Mouse (Mus musculus) forebrain, embryonic 12.5 days (tissue): ENCODE measurements around the gene Tns1. TPM values are rescaled to one million over a fixed set of nuclear protein-coding genes. Genes with fewer than 3 reads are reported as not detected.

ENCODE experiments used
- ATAC-seq: fragments of 200-750 bp; cut with Nextera tagmentation; 2 replicates; pipeline ENCODE4 v1.8.0; 2017; ENCODE audit warnings: moderate TSS enrichment; ENCODE audit not compliant: low FRiP score
- H3K27ac ChIP-seq: fragments of 300-500 bp; sonication (generic); 2 replicates; pipeline ENCODE4 v1.5.1; 2016; ENCODE audit warnings: mild to moderate bottlenecking
- H3K27me3 ChIP-seq: fragments of 300-500 bp; sonication (generic); 2 replicates; pipeline ENCODE4 v1.6.1; 2016; ENCODE audit warnings: mild to moderate bottlenecking
- H3K36me3 ChIP-seq: fragments of 300-500 bp; sonication (generic); replicated peaks from 2 replicates; pipeline ENCODE4 v1.6.1; 2016; ENCODE audit warnings: mild to moderate bottlenecking
- H3K4me1 ChIP-seq: fragments of 300-500 bp; sonication (generic); 2 replicates; pipeline ENCODE4 v1.6.1; 2016
- H3K4me2 ChIP-seq: fragments of 300-500 bp; sonication (generic); 2 replicates; pipeline ENCODE4 v1.6.1; 2016; ENCODE audit warnings: mild to moderate bottlenecking, moderate library complexity
- H3K4me3 ChIP-seq: fragments of 300-500 bp; sonication (generic); replicated peaks from 2 replicates; pipeline ENCODE4 v1.5.1; 2016; ENCODE audit warnings: mild to moderate bottlenecking
- H3K9ac ChIP-seq: fragments of 300-500 bp; sonication (generic); 2 replicates; pipeline ENCODE4 v1.6.1; 2016; ENCODE audit warnings: mild to moderate bottlenecking
- H3K9me3 ChIP-seq: fragments of 300-500 bp; sonication (generic); 2 replicates; pipeline ENCODE4 v1.6.1; 2016
- WGBS: fragments of 180-500 bp; shearing (Covaris S2); methylation state at CpG from one replicate; pipeline ENCODE4 v1.1.7; 2016; 5-methylcytosine and 5-hydroxymethylcytosine counted together
- polyA plus RNA-seq: library from polyadenylated mRNA; unstranded; fragments of >200 nt; fragmentation: Nextera tagmentation; extraction: Ambion mirVana; gene quantifications from 2 replicates; pipeline ENCODE4 v1.2.1, GENCODE M21; 2016

Tns1 gene
- polyA plus RNA-seq, 1 experiment from 2014 or later = 13.0 TPM

DNA sequence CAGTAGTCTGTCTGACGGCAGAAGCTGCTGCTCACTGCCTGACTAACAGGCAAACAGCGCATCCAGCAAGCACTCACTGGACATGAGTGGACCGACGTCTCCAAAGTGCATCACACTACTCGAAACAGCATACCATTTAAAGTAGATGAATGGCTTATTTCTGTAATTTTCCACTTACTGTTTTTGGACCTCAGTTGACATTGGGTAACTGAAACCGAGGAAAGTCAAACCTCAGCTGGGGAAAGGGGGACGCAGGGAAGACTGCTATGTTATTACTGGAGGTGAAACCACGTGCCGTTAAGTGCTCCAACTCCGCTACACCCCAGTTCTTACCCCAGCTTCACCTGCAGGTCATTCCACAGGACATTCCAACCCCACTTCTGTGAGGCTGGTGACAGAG lies 111.5 kb downstream of the Tns1 start:
- no peaks in the 10 kb centered on the region for H3K27me3 ChIP-seq
- 89% methylated on average over 10 of the region's 10 CpGs for WGBS
- H3K4me3 ChIP-seq = no peak overlapping the region
- H3K9me3 ChIP-seq = no peaks in the 10 kb centered on the region
- H3K9ac ChIP-seq = no peak overlapping the region
- H3K4me2 ChIP-seq = no peak overlapping the region
- no peak for ATAC-seq
- 0 out of 2 replicates have a peak, but pooled peaks cover 4% of the 10 kb centered on the region for H3K4me1 ChIP-seq
- H3K27ac ChIP-seq = no peak overlapping the region
- no peaks in the 10 kb centered on the region for H3K36me3 ChIP-seq

DNA sequence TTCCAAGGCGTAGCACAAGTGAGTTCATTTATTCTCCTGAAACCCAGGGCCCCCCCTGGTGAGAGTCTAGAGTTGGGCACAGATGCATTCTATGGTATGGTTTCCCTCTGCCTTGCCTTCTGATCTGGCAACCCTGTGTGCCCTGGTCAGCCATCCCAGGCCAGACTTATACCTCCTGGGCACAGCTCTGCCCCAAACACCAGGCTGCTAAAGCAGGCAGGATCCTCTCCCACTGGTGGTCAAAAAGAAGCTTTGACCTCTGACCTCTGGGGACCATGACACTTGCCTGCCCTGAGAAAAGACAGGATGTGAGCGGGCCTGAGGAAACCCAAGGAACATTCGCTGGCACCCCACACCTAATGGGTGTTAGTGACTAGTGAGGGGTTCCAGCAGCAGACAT lies 114.8 kb downstream of the Tns1 start:
- H3K4me1 ChIP-seq = 0 out of 2 replicates have a peak, but pooled peaks cover 4% of the 10 kb centered on the region
- no peak overlapping the region for H3K27ac ChIP-seq
- no peak overlapping the region for H3K4me3 ChIP-seq
- 87% methylated on average over 3 of the region's 3 CpGs for WGBS
- ATAC-seq = no peak
- H3K36me3 ChIP-seq = no peaks in the 10 kb centered on the region
- no peak overlapping the region for H3K9ac ChIP-seq
- H3K9me3 ChIP-seq = no peaks in the 10 kb centered on the region
- H3K4me2 ChIP-seq = no peak overlapping the region
- H3K27me3 ChIP-seq = no peaks in the 10 kb centered on the region

DNA sequence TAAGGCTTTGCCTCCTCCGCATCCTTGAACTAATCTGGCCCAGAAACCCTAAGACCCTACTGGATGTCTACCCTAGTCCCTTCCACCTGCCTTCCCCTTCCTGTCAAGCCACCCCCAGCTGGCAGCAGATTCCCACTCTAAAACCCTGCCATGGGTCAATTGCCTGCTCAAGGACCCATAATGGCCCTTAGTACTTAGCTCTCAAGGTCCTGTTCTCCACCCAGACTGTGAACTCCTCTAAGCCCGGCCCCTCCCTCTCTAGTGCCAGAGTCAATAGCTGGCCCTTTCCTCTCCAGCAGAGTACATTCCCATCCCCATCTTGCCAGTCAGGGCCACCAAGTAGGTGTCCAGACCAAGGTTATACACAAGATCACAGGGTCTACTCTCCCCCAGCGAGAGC lies 115.3 kb downstream of the Tns1 start:
- 90% methylated on average over 3 of the region's 3 CpGs for WGBS
- Histone ChIP-seq H3K36me3 (no peaks in the 10 kb centered on the region), H3K9ac (no peak overlapping the region), H3K4me3 (no peak overlapping the region), H3K4me2 (no peak overlapping the region), H3K27ac (no peak overlapping the region), H3K9me3 (no peaks in the 10 kb centered on the region), H3K4me1 (0 out of 2 replicates have a peak, but pooled peaks cover 4% of the 10 kb centered on the region), H3K27me3 (no peaks in the 10 kb centered on the region)
- ATAC-seq = no peak

DNA sequence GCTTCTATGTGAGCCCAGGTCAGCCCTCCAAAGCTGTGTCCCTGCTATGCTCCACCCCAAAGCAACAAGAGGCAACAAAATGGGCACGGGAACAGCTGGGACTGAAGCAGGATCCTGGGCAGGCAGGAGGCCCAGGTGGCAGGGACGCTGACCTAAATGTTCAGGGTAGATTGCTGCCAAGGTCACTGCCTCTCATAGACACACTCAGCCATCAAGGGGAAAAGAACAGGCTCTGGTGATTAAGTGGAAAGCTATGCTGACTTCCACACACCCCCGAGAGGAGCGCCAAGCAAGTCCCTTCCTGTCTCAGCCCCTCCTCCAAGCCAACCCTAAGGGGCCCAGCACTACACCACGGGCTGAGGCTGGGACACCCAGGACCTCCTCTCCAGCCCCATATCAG lies 115.8 kb downstream of the Tns1 start:
- ATAC-seq = no peak
- no peak overlapping the region for H3K4me2 ChIP-seq
- no peaks in the 10 kb centered on the region for H3K9me3 ChIP-seq
- H3K27me3 ChIP-seq = no peaks in the 10 kb centered on the region
- no peak overlapping the region for H3K4me3 ChIP-seq
- 0 out of 2 replicates have a peak, but pooled peaks cover 4% of the 10 kb centered on the region for H3K4me1 ChIP-seq
- 0 out of 2 replicates have a peak overlapping the region, but pooled peaks have one; percentile 2 for H3K27ac ChIP-seq
- H3K9ac ChIP-seq = no peak overlapping the region
- no peaks in the 10 kb centered on the region for H3K36me3 ChIP-seq
- WGBS = 81% methylated on average over 5 of the region's 5 CpGs

DNA sequence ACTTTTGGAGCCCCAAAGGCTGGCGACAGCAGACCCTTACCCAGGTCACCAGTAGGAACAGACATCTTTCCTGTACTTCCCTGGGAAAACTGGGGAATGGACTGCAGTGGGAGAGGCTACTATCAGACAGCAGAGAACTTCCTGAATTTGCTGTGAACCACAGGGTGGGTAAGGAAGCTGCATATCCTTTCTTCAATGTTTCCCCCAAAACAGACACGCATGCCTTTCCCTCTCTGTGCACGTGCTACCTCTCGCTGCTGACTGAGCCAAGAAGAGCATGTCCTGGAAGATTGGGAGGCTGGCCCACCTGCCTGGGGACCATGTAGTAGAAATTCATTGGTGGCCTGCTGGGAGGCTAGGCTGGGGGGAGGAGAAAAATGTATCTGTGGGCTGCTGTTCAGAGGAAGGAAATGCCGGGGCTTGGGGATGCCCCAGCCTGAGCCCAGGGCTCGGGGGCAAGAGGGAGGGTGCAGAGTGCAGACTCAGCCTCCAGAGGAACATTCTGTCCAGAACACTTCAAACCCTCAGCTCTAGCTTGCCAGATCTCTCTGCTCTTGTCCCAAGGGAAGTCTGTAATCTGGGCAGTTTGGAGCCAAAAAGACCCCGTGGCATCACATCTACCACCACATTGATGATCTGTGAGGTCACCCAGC lies 116.7 kb downstream of the Tns1 start:
- Histone ChIP-seq H3K4me2 (no peak overlapping the region), H3K27me3 (no peaks in the 10 kb centered on the region), H3K9ac (no peak overlapping the region), H3K4me3 (no peak overlapping the region), H3K9me3 (no peaks in the 10 kb centered on the region), H3K27ac (no peak overlapping the region), H3K4me1 (0 out of 2 replicates have a peak, but pooled peaks cover 4% of the 10 kb centered on the region), H3K36me3 (no peaks in the 10 kb centered on the region)
- no peak for ATAC-seq
- 76% methylated on average over 7 of the region's 7 CpGs for WGBS

DNA sequence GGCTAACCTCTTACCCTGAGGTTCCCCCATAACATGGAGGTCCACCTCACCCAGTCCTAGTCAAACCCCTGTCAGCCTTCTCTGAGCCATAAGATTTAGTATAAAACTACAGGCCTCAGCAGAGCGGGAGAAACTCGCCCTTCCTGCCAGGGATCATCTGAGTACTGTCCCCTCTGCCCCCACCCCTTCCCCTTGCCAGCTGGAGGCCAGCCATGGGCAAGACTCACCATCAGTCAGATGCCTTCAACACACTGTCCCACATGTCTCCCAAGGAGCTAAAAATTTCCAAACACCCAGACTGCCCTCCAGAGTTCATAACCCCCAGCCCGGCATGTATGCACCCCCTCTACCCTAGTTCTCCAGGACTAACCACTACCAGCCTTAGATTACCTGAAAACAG lies 119.2 kb downstream of the Tns1 start:
- 91% methylated on average over 3 of the region's 3 CpGs for WGBS
- ATAC-seq = no peak
- H3K27ac ChIP-seq = no peak overlapping the region

DNA sequence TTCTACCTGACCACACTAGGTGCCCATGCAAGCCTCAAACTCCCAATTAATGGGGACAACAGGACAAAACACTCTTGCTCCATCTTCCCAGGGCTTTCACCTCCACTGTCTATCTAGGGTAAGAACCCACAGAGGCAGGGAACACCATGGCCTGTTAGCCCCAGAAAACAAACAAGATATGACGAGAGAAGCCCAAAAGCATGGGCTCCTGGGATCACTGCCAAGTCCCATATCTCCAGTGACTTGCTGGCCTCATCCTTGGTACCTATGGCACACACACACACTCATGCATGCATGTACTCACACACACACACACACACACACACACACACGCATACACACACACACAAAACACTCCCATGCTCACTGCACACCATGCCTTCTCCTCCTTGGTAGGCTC lies 120.5 kb downstream of the Tns1 start:
- peaks cover 11% of the 10 kb centered on the region for H3K4me1 ChIP-seq
- H3K27ac ChIP-seq = no peak overlapping the region
- no peak overlapping the region for H3K4me3 ChIP-seq
- no peak overlapping the region for H3K4me2 ChIP-seq
- no peak for ATAC-seq
- WGBS = 85% methylated on average over 2 of the region's 2 CpGs
- no peak overlapping the region for H3K9ac ChIP-seq
- H3K27me3 ChIP-seq = no peaks in the 10 kb centered on the region
- H3K36me3 ChIP-seq = no peaks in the 10 kb centered on the region
- no peaks in the 10 kb centered on the region for H3K9me3 ChIP-seq

More for the DNA sequence above, 119.2 kb downstream of the Tns1 start:
- H3K4me1 ChIP-seq = peaks cover 10% of the 10 kb centered on the region
- no peaks in the 10 kb centered on the region for H3K36me3 ChIP-seq
- H3K4me3 ChIP-seq = no peak overlapping the region
- no peaks in the 10 kb centered on the region for H3K9me3 ChIP-seq
- no peaks in the 10 kb centered on the region for H3K27me3 ChIP-seq
- H3K4me2 ChIP-seq = no peak overlapping the region
- no peak overlapping the region for H3K9ac ChIP-seq

DNA sequence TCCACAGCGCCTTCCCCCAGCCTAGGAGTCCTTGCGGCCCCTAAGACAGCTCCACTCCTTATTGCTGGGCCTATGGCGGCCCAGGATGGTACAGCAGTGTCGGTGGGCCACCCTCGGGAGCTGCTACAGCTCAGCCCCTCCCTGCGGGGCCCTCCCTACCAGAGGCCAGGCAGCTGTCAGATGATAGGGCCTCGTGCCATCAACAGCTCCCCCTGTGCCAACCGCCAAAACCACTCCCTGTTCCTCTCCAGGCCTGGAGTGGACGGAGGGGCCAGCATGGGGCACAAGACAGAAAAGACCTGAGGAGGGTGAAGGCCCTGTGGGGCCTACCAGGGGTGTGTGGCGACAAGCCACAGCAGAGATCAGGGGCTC lies 122.8 kb downstream of the Tns1 start:
- H3K4me1 ChIP-seq = peaks cover 9% of the 10 kb centered on the region
- no peaks in the 10 kb centered on the region for H3K27me3 ChIP-seq
- no peak overlapping the region for H3K9ac ChIP-seq
- no peaks in the 10 kb centered on the region for H3K9me3 ChIP-seq
- H3K4me3 ChIP-seq = no peak overlapping the region
- no peak for ATAC-seq
- WGBS = 76% methylated on average over 10 of the region's 10 CpGs
- H3K36me3 ChIP-seq = no peaks in the 10 kb centered on the region
- no peak overlapping the region for H3K27ac ChIP-seq
- no peak overlapping the region for H3K4me2 ChIP-seq

DNA sequence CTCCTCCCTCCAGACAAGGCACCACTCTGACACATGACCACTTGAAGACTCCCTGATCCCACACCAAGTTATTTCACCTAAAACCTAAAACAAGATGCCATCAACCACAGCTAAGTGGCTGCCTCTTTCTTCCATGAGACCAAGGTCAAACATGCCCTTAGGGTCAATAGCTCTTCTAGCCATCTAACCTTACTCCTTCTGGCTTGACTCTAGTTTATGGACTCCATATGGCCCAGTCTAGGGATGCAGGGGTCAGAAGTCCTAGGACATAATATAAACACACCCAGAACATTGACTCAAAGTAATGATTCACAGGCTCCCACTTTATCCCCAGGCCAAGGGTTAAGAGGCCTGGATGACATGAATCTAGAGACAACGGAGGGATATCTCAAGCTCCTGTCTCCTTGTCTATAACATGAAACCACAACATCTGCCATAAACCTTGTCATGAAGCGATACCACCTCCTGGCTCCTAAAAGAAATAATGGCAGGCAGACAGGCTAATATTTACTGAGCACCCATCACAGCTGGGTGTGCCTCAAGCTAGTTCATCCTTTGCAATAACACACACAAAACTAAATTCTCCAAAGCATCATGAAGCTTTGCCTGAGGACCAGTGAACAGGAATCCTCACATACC lies 123.3 kb downstream of the Tns1 start:
- Histone ChIP-seq H3K4me2 (no peak overlapping the region), H3K27ac (no peak overlapping the region), H3K36me3 (no peaks in the 10 kb centered on the region), H3K9ac (peak overlapping the region; percentile 12; the same call in 1 of the 2 replicates), H3K4me3 (no peak overlapping the region), H3K4me1 (peaks cover 9% of the 10 kb centered on the region), H3K9me3 (no peaks in the 10 kb centered on the region), H3K27me3 (no peaks in the 10 kb centered on the region)
- WGBS = 87% methylated on average over 2 of the region's 2 CpGs
- ATAC-seq = no peak

DNA sequence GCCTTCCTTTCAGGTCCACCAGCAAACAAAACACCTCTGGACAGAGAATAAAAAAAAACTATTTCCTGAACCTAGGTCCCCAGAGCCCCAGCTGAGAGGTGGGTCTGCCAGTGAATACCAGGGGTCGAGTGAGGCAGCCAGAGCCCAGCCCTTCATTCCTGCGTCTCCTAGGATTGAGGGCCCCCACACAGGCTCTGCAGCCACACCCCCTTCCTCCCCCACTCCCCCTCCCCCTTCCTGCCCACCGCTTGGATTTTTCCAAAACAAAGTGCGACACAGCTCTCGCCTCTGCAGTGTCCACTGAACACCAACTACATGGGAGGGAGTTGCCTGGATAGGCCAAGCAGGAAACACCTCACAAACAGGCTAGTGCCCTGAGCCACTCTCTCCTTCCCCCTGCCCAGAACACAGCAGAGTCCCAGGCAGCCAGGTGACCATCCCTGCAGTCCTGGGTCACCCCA lies 124.0 kb downstream of the Tns1 start:
- H3K4me2 ChIP-seq = no peak overlapping the region
- H3K27ac ChIP-seq = peak overlapping the region; percentile 50; the same call in 1 of the 2 replicates
- ATAC-seq = no peak
- peak overlapping the region; percentile 12; the same call in 1 of the 2 replicates for H3K9ac ChIP-seq
- H3K4me1 ChIP-seq = peaks cover 9% of the 10 kb centered on the region
- no peaks in the 10 kb centered on the region for H3K36me3 ChIP-seq
- H3K4me3 ChIP-seq = no peak overlapping the region
- WGBS = 6% methylated on average over 5 of the region's 5 CpGs
- H3K9me3 ChIP-seq = no peaks in the 10 kb centered on the region
- H3K27me3 ChIP-seq = no peaks in the 10 kb centered on the region

DNA sequence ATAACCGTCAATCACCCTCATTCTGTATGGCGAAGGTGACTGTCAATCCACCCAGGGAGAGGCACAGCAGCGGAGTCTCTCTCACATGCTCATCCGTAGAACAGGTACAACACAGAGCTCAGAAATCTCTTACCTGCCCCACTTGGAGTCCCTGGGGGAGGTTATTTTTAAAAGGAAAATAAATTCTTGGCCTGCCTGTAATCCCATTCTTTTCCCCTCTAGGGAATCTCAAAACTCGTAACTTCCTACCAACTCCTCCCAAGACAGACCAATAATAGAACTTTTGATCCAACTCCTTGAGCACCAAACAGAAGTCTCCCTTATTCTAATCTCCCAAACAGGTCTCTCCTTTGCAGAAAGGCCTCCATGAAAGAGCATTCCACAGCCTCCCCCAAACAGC lies 124.7 kb downstream of the Tns1 start:
- Histone ChIP-seq H3K27ac (no peak overlapping the region), H3K4me1 (peaks cover 9% of the 10 kb centered on the region), H3K36me3 (no peaks in the 10 kb centered on the region), H3K4me3 (no peak overlapping the region), H3K9ac (no peak overlapping the region), H3K27me3 (no peaks in the 10 kb centered on the region), H3K9me3 (no peaks in the 10 kb centered on the region), H3K4me2 (no peak overlapping the region)
- no peak for ATAC-seq
- WGBS = 71% methylated on average over 5 of the region's 5 CpGs

DNA sequence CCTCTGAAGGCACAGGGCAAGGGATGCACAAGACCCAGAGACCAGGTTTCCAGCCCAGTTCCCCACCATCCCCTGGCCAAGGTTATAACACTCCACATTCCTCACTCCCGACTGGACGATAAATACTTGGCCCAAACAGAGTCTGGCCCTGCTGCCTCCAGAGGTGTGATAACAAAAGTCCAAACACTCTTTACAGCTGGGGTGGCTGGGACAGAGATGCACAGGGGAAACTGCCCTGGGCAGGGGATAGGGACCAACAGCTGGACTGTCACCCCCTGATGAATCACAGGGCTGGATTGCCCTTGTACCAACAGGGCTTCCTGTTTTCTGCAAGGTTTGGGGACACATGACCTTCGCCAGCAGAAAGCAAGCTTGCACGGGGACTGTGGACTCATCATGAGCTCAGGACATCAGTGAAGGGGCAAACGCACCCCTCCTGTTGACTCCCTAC lies 125.3 kb downstream of the Tns1 start:
- Histone ChIP-seq H3K27me3 (no peaks in the 10 kb centered on the region), H3K9ac (no peak overlapping the region), H3K4me1 (peaks cover 9% of the 10 kb centered on the region), H3K9me3 (no peaks in the 10 kb centered on the region), H3K27ac (no peak overlapping the region; the same call in 1 of the 2 replicates), H3K36me3 (no peaks in the 10 kb centered on the region), H3K4me2 (no peak overlapping the region), H3K4me3 (no peak overlapping the region)
- no peak for ATAC-seq
- WGBS = 81% methylated on average over 5 of the region's 5 CpGs
